Mouse (Mus musculus): ENCODE results near the gene Tm9sf4. TPM values are rescaled to one million over a fixed set of nuclear protein-coding genes. Genes with fewer than 3 reads are reported as not detected.

Tm9sf4 gene
- polyA plus RNA-seq, 1 experiment from 2014 or later: 99.4 TPM

GRCm38 (mm10) chr2:153215421-153215820 lies 54.3 kb downstream of the Tm9sf4 start:
- 85% methylated on average over 4 of the region's 4 CpGs for WGBS
- Histone ChIP-seq H3K9ac (ENCODE audit: low read depth, low read length) (no peak overlapping the region), H3K27ac (ENCODE audit: low read depth, low read length) (no peak overlapping the region)

GRCm38 (mm10) chr2:153217826-153218340 lies 56.8 kb downstream of the Tm9sf4 start:
- no peaks in the 10 kb centered on the region for H3K4me1 ChIP-seq (ENCODE audit: control insufficient read depth, insufficient read depth, low read length)
- 91% methylated on average over 10 of the region's 10 CpGs for WGBS
- no peaks in the 10 kb centered on the region for H3K9me3 ChIP-seq (ENCODE audit: control insufficient read depth, low read length)
- no peak overlapping the region for H3K4me3 ChIP-seq (ENCODE audit: low read length)
- no peaks in the 10 kb centered on the region for H3K27me3 ChIP-seq (ENCODE audit: control insufficient read depth, insufficient read depth, low read length)
- H3K9ac ChIP-seq (ENCODE audit: low read depth, low read length): no peak overlapping the region
- H3K4me2 ChIP-seq (replicated peaks; ENCODE audit: low read depth, low read length): no peak overlapping the region
- H3K27ac ChIP-seq (ENCODE audit: low read depth, low read length): no peak overlapping the region
- ATAC-seq (ENCODE audit: low FRiP score, low TSS enrichment): no peak
- no peaks in the 10 kb centered on the region for H3K36me3 ChIP-seq (ENCODE audit: control insufficient read depth, insufficient read depth, low read length)

More at GRCm38 (mm10) chr2:153215421-153215820, 54.3 kb downstream of the Tm9sf4 start:
- H3K27me3 ChIP-seq (ENCODE audit: control insufficient read depth, insufficient read depth, low read length): no peaks in the 10 kb centered on the region
- H3K4me3 ChIP-seq (ENCODE audit: low read length): no peak overlapping the region
- no peaks in the 10 kb centered on the region for H3K36me3 ChIP-seq (ENCODE audit: control insufficient read depth, insufficient read depth, low read length)
- no peaks in the 10 kb centered on the region for H3K4me1 ChIP-seq (ENCODE audit: control insufficient read depth, insufficient read depth, low read length)
- no peak for ATAC-seq (ENCODE audit: low FRiP score, low TSS enrichment)
- H3K4me2 ChIP-seq (replicated peaks; ENCODE audit: low read depth, low read length): no peak overlapping the region
- no peaks in the 10 kb centered on the region for H3K9me3 ChIP-seq (ENCODE audit: control insufficient read depth, low read length)

DNA sequence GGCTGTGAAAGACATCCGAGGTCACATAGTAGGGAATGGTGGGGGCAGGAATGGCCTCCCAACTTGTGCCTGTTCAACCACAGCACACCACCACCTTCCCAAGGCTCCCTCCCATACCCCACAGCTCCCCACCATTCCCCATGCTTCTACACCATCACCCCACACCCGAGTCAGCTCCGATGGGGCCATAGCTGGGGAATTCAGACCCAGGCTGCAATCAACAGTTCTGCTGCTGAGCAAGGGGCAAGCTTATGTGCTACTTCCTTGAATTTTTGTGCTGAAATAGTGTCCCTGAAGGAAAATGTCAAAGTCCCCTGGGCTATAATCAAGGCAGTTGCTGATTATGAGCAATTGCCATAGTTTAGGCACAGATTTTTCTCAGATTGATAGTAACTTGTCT lies 57.4 kb downstream of the Tm9sf4 start:
- Histone ChIP-seq H3K9ac (ENCODE audit: low read depth, low read length) (no peak overlapping the region), H3K4me2 (replicated peaks; ENCODE audit: low read depth, low read length) (no peak overlapping the region), H3K36me3 (ENCODE audit: control insufficient read depth, insufficient read depth, low read length) (no peaks in the 10 kb centered on the region), H3K27me3 (ENCODE audit: control insufficient read depth, insufficient read depth, low read length) (no peaks in the 10 kb centered on the region), H3K27ac (ENCODE audit: low read depth, low read length) (no peak overlapping the region), H3K9me3 (ENCODE audit: control insufficient read depth, low read length) (no peaks in the 10 kb centered on the region), H3K4me3 (ENCODE audit: low read length) (no peak overlapping the region), H3K4me1 (ENCODE audit: control insufficient read depth, insufficient read depth, low read length) (no peaks in the 10 kb centered on the region)
- WGBS: 74% methylated on average over 3 of the region's 3 CpGs
- no peak for ATAC-seq (ENCODE audit: low FRiP score, low TSS enrichment)

GRCm38 (mm10) chr2:153221620-153222019 lies 60.5 kb downstream of the Tm9sf4 start:
- Histone ChIP-seq H3K4me1 (ENCODE audit: control insufficient read depth, insufficient read depth, low read length) (peaks cover 8% of the 10 kb centered on the region), H3K4me2 (replicated peaks; ENCODE audit: low read depth, low read length) (no peak overlapping the region), H3K36me3 (ENCODE audit: control insufficient read depth, insufficient read depth, low read length) (no peaks in the 10 kb centered on the region), H3K9ac (ENCODE audit: low read depth, low read length) (no peak overlapping the region), H3K27me3 (ENCODE audit: control insufficient read depth, insufficient read depth, low read length) (no peaks in the 10 kb centered on the region), H3K4me3 (ENCODE audit: low read length) (no peak overlapping the region), H3K27ac (ENCODE audit: low read depth, low read length) (no peak overlapping the region), H3K9me3 (ENCODE audit: control insufficient read depth, low read length) (no peaks in the 10 kb centered on the region)
- no peak for ATAC-seq (ENCODE audit: low FRiP score, low TSS enrichment)
- WGBS: 83% methylated on average over 4 of the region's 4 CpGs

- H3K27ac ChIP-seq (ENCODE audit: low read depth, low read length): no peak overlapping the region
- H3K4me3 ChIP-seq (ENCODE audit: low read length): no peak overlapping the region
- peaks cover 8% of the 10 kb centered on the region for H3K4me1 ChIP-seq (ENCODE audit: control insufficient read depth, insufficient read depth, low read length)
These were observed 61.0 kb downstream of the Tm9sf4 start for GRCm38 (mm10) chr2:153222130-153222529.

DNA sequence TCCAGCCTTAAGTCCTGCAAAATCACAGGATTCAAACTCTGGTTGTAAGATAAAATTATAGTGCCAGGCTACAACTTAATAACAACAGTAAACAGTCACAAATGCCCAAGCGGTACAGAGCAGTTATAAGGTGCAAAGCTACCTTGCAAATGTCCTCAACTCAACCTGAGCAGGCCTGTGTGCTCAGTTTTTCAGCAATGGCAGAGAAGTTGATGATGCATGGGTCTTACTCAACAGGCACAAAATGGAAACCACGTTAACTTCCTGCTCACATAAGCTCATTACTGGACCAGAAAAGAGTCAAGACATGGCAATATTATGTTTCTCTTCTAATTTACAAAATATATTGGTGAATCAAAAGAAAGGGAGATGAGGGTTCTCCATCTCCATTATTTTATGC lies 61.5 kb downstream of the Tm9sf4 start:
- Histone ChIP-seq H3K27me3 (ENCODE audit: control insufficient read depth, insufficient read depth, low read length) (no peaks in the 10 kb centered on the region), H3K4me1 (ENCODE audit: control insufficient read depth, insufficient read depth, low read length) (peaks cover 8% of the 10 kb centered on the region), H3K9me3 (ENCODE audit: control insufficient read depth, low read length) (no peaks in the 10 kb centered on the region), H3K27ac (ENCODE audit: low read depth, low read length) (no peak overlapping the region), H3K9ac (ENCODE audit: low read depth, low read length) (no peak overlapping the region), H3K4me3 (ENCODE audit: low read length) (no peak overlapping the region), H3K36me3 (ENCODE audit: control insufficient read depth, insufficient read depth, low read length) (no peaks in the 10 kb centered on the region), H3K4me2 (replicated peaks; ENCODE audit: low read depth, low read length) (no peak overlapping the region)
- ATAC-seq (ENCODE audit: low FRiP score, low TSS enrichment): no peak
- WGBS: 98% methylated on average over 2 of the region's 2 CpGs

More at GRCm38 (mm10) chr2:153222130-153222529, 61.0 kb downstream of the Tm9sf4 start:
- H3K36me3 ChIP-seq (ENCODE audit: control insufficient read depth, insufficient read depth, low read length): no peaks in the 10 kb centered on the region
- no peak for ATAC-seq (ENCODE audit: low FRiP score, low TSS enrichment)
- no peaks in the 10 kb centered on the region for H3K27me3 ChIP-seq (ENCODE audit: control insufficient read depth, insufficient read depth, low read length)
- no peak overlapping the region for H3K4me2 ChIP-seq (replicated peaks; ENCODE audit: low read depth, low read length)
- no peak overlapping the region for H3K9ac ChIP-seq (ENCODE audit: low read depth, low read length)
- no peaks in the 10 kb centered on the region for H3K9me3 ChIP-seq (ENCODE audit: control insufficient read depth, low read length)

DNA sequence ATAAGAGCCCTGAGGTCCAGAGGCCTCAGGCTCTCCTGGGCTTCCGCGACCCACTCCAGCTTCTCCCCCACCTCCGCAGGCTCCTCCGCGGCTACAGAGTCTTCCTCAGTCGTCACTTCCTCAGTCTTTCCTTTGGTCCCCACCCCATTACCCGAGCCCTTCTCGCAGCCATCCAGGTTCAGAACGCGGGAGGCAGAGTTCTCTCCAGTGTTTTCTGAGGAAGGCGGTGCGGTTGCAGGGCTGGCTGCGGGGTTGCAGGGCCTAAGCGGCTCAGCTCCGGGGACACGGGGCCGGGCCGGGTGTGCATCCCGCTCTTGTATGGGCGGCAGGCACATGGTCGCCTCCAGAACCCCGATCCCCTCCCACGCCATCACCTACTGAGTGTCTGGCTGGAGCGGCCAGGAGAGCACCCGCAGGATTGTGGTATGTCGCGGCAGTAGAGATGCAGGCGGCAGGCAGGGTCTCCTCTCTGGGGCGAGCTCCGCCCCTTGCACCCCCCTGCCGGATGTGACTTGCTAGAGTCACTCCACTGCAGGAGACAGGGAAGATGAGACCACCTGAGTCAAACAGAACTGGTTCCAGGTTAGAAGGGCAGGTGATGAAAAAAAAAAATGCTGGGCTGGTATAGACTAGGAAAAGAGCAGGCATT lies 64.0 kb downstream of the Tm9sf4 start, which contains the start of gene Tspyl3:
Tspyl3 (minus strand) TSS at position 496 of the 649 bp plus-strand sequence.
- Histone ChIP-seq H3K4me3 (ENCODE audit: low read length) (peak within 1 kb of the TSS; percentile 43), H3K27ac (ENCODE audit: low read depth, low read length) (0 out of 2 replicates have a peak within 1 kb of the TSS, but pooled peaks have one; percentile 52), H3K36me3 (ENCODE audit: control insufficient read depth, insufficient read depth, low read length) (peaks cover 23% of the 10 kb centered on the region), H3K4me2 (replicated peaks; ENCODE audit: low read depth, low read length) (peak within 1 kb of the TSS; percentile 68), H3K27me3 (ENCODE audit: control insufficient read depth, insufficient read depth, low read length) (no peaks in the 10 kb centered on the region), H3K9me3 (ENCODE audit: control insufficient read depth, low read length) (no peaks in the 10 kb centered on the region), H3K9ac (ENCODE audit: low read depth, low read length) (peak within 1 kb of the TSS; percentile 68), H3K4me1 (ENCODE audit: control insufficient read depth, insufficient read depth, low read length) (peaks cover 8% of the 10 kb centered on the region)
- ATAC-seq (ENCODE audit: low FRiP score, low TSS enrichment): peak; percentile 79
- under 1% methylated on average over 31 of the region's 31 CpGs for WGBS

- WGBS: 6% methylated on average over 3 of the region's 3 CpGs
- Histone ChIP-seq H3K27ac (ENCODE audit: low read depth, low read length) (no peak overlapping the region), H3K9ac (ENCODE audit: low read depth, low read length) (peak overlapping the region; percentile 68; the same call in 1 of the 2 replicates), H3K4me2 (replicated peaks; ENCODE audit: low read depth, low read length) (peak overlapping the region; percentile 68), H3K9me3 (ENCODE audit: control insufficient read depth, low read length) (no peaks in the 10 kb centered on the region), H3K4me1 (ENCODE audit: control insufficient read depth, insufficient read depth, low read length) (peaks cover 8% of the 10 kb centered on the region), H3K27me3 (ENCODE audit: control insufficient read depth, insufficient read depth, low read length) (no peaks in the 10 kb centered on the region), H3K36me3 (ENCODE audit: control insufficient read depth, insufficient read depth, low read length) (peaks cover 28% of the 10 kb centered on the region), H3K4me3 (ENCODE audit: low read length) (peak overlapping the region; percentile 43)
- no peak for ATAC-seq (ENCODE audit: low FRiP score, low TSS enrichment)
These were observed 64.5 kb downstream of the Tm9sf4 start for GRCm38 (mm10) chr2:153225595-153225953.

GRCm38 (mm10) chr2:153227959-153228358 lies 66.9 kb downstream of the Tm9sf4 start:
- peaks cover 8% of the 10 kb centered on the region for H3K4me1 ChIP-seq (ENCODE audit: control insufficient read depth, insufficient read depth, low read length)
- ATAC-seq (ENCODE audit: low FRiP score, low TSS enrichment): no peak
- no peak overlapping the region for H3K4me2 ChIP-seq (replicated peaks; ENCODE audit: low read depth, low read length)
- H3K36me3 ChIP-seq (ENCODE audit: control insufficient read depth, insufficient read depth, low read length): peaks cover 50% of the 10 kb centered on the region
- no peak overlapping the region for H3K4me3 ChIP-seq (ENCODE audit: low read length)
- 89% methylated on average over 4 of the region's 4 CpGs for WGBS
- H3K9me3 ChIP-seq (ENCODE audit: control insufficient read depth, low read length): no peaks in the 10 kb centered on the region
- H3K9ac ChIP-seq (ENCODE audit: low read depth, low read length): no peak overlapping the region
- H3K27ac ChIP-seq (ENCODE audit: low read depth, low read length): no peak overlapping the region
- no peaks in the 10 kb centered on the region for H3K27me3 ChIP-seq (ENCODE audit: control insufficient read depth, insufficient read depth, low read length)
